Mouse (Mus musculus) liver, embryonic 14.5 days (tissue): ENCODE data around the gene Zfp819. TPM values are rescaled to one million over a fixed set of nuclear protein-coding genes. Genes with fewer than 3 reads are reported as not detected.
"Not testable (repeated sequence)": the region's sequence is repeated elsewhere in the genome, so short reads cannot be mapped to it uniquely, and the experiment has no call there.

Source experiments
- ATAC-seq: fragments of 200-750 bp; cut with Nextera tagmentation; 2 replicates; pipeline ENCODE4 v1.8.0; 2017; ENCODE audit warnings: moderate number of reproducible peaks, mild to moderate bottlenecking, moderate library complexity; ENCODE audit not compliant: insufficient read depth
- DNase-seq, 3 experiments: peaks; one replicate each; pipeline ENCODE4 v3.0.0-alpha.2; 2012 to 2013; ENCODE audit warnings: low read depth in 3 of 3, low spot score in 3 of 3
- H3K27ac ChIP-seq: fragments of 300-500 bp; sonication (generic); 2 replicates; pipeline ENCODE4 v1.5.1; 2014; ENCODE audit warnings: moderate library complexity, mild to moderate bottlenecking, control low read depth, inconsistent platforms
- H3K27me3 ChIP-seq: fragments of 300-500 bp; sonication (generic); 2 replicates; pipeline ENCODE4 v1.6.1; 2014; ENCODE audit warnings: mild to moderate bottlenecking, low read length, moderate library complexity; ENCODE audit not compliant: control insufficient read depth, insufficient read depth
- H3K36me3 ChIP-seq: fragments of 300-500 bp; sonication (generic); replicated peaks from 2 replicates; pipeline ENCODE4 v1.6.1; 2014; ENCODE audit warnings: low read depth; ENCODE audit not compliant: control insufficient read depth, insufficient read depth
- H3K4me1 ChIP-seq, 2 experiments: fragments of 200-500 bp in 1 of 2; fragments of 300-500 bp in 1 of 2; sonication (generic) in 1 of 2; replicated peaks; 2 replicates each; pipeline ENCODE4 v1.6.1; 2012 to 2014; ENCODE audit warnings: antibody characterized with exemption in 1 of 2, inconsistent platforms in 1 of 2, low read length in 1 of 2; ENCODE audit not compliant: control insufficient read depth in 2 of 2, insufficient read depth in 2 of 2
- H3K4me2 ChIP-seq: fragments of 300-500 bp; sonication (generic); 2 replicates; pipeline ENCODE4 v1.6.1; 2014; ENCODE audit warnings: low read depth, mild to moderate bottlenecking, control low read depth, moderate library complexity
- H3K4me3 ChIP-seq, 2 experiments: fragments of 200-500 bp in 1 of 2; fragments of 300-500 bp in 1 of 2; sonication (generic) in 1 of 2; 2 replicates each; pipeline ENCODE4 v1.5.1; 2012 to 2014; ENCODE audit warnings: low read depth in 2 of 2, low read length in 2 of 2, mild to moderate bottlenecking in 2 of 2, control low read depth in 1 of 2, inconsistent platforms in 1 of 2, moderate library complexity in 1 of 2; ENCODE audit not compliant: insufficient read depth in 1 of 2
- H3K9ac ChIP-seq: fragments of 300-500 bp; sonication (generic); replicated peaks from 2 replicates; pipeline ENCODE4 v1.6.1; 2014; ENCODE audit warnings: mild to moderate bottlenecking, control low read depth, moderate library complexity
- H3K9me3 ChIP-seq: fragments of 300-500 bp; sonication (generic); 2 replicates; pipeline ENCODE4 v1.6.1; 2016; ENCODE audit warnings: low read length, mixed read lengths; ENCODE audit not compliant: control insufficient read depth
- CTCF ChIP-seq: IDR thresholded peaks from 2 replicates; pipeline ENCODE4 v1.5.1; 2016; ENCODE audit warnings: antibody characterized with exemption, low read depth, control low read depth
- EP300 ChIP-seq: IDR thresholded peaks from 2 replicates; pipeline ENCODE4 v1.6.1; 2016; ENCODE audit warnings: antibody characterized with exemption, low read depth
- WGBS: fragments of 180-500 bp; shearing (Covaris S2); extraction: QIAGEN DNeasy Blood & Tissue Kit; methylation state at CpG from one replicate; pipeline ENCODE4 v1.1.7; 2014; ENCODE audit not compliant: insufficient replicate concordance; 5-methylcytosine and 5-hydroxymethylcytosine counted together
- polyA plus RNA-seq, 2 experiments: library from polyadenylated mRNA; depleted of rRNA in 1 of 2; stranded (reverse) in 1 of 2; unstranded in 1 of 2; fragments of >200 nt; fragmentation: Nextera tagmentation in 1 of 2; extraction: Ambion mirVana in 1 of 2; gene quantifications; 2 replicates each; pipeline versions ENCODE4 v1.2.1 to v1.2.3; 2012 to 2014

The Zfp819 gene
- polyA plus RNA-seq, 2 experiments: 0.07 TPM; not detected in 1

DNA sequence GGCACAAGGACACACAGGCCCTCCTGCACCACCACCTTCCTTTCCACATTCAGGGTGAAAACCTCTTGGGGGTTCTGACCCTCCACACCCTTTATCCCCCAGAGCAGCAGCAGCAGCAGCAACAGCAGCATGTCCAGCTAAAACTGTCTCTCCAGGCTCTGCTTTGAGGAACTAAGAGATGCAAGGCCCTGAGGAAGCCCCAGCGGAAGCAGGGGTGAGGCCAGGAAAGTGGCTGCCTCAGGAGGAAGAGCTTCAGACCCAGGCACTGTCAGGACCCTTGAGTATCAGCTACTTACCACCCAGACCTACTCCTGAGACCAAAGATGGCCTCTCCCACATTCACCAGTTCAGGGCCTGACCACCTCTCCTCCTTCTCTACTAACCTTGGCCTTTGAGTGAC, 53.0 kb downstream of the Zfp819 start, which contains the start of gene Siglece:
Siglece (minus strand) TSS at position 160 of the 400 bp plus-strand sequence.
- H3K4me1 ChIP-seq: no peaks in the 10 kb centered on the region
- 16% methylated on average over 1 of the region's 1 CpGs for WGBS
- no peaks in the 10 kb centered on the region for H3K36me3 ChIP-seq
- ATAC-seq (no peak), DNase-seq (no peak)
- H3K9ac ChIP-seq: no peak within 1 kb of the TSS
- TF ChIP-seq CTCF: no peak
- TF ChIP-seq EP300: no peak
- no peak within 1 kb of the TSS for H3K4me3 ChIP-seq
- H3K27ac ChIP-seq: no peak within 1 kb of the TSS
- H3K4me2 ChIP-seq: no peak within 1 kb of the TSS
- no peaks in the 10 kb centered on the region for H3K27me3 ChIP-seq
- no peaks in the 10 kb centered on the region for H3K9me3 ChIP-seq

- no peak for ATAC-seq
- TF ChIP-seq CTCF (no peak), EP300 (no peak)
- H3K9me3 ChIP-seq: no peaks in the 10 kb centered on the region
- H3K4me3 ChIP-seq: no peak overlapping the region
- no peak for DNase-seq
- no peak overlapping the region for H3K4me2 ChIP-seq
- H3K27ac ChIP-seq: no peak overlapping the region
- no peaks in the 10 kb centered on the region for H3K36me3 ChIP-seq
- no peaks in the 10 kb centered on the region for H3K4me1 ChIP-seq
- H3K27me3 ChIP-seq: no peaks in the 10 kb centered on the region
- 61% methylated on average over 1 of the region's 1 CpGs for WGBS
- H3K9ac ChIP-seq: no peak overlapping the region
Observed at GRCm38 (mm10) chr7:43662804-43663203, 55.8 kb downstream of the Zfp819 start.

DNA sequence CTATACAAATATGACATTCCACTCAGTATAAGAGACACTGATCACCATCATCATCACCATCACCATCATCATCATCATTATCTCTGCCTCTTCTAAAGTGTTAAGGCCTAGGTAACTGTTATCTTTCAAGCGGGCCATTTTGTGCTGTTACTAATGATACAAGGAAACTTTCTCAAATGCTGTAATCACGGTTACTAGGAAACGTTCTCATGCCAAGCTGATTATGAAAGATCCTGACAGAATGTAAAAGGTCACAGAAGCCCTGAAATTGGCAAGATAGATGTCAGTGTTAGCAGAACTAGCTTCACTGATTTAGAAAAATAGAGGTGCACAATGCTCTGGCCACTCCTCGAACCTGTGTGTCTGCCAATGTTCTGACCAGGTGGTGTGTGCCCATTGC, 60.3 kb downstream of the Zfp819 start:
- H3K27me3 ChIP-seq, H3K4me2 ChIP-seq, DNase-seq, H3K4me3 ChIP-seq, H3K9ac ChIP-seq, H3K9me3 ChIP-seq, H3K27ac ChIP-seq, H3K36me3 ChIP-seq, H3K4me1 ChIP-seq, ATAC-seq: not testable (repeated sequence)
- WGBS: 60% methylated on average over 4 of the region's 4 CpGs

Other genes starting within 250 kb of the Zfp819 start
- gene Siglecg, start 199.0 kb upstream of the Zfp819 start, polyA plus RNA-seq (2012; rRNA removed): 0.64 and 0.69 TPM in 2 replicates
- 0.24 and 0.38 TPM in 2 replicates for gene Siglecg, start 199.0 kb upstream of the Zfp819 start, polyA plus RNA-seq (2014; fragmentation: Nextera tagmentation; extraction: Ambion mirVana)
- gene Lim2, start 179.5 kb upstream of the Zfp819 start, polyA plus RNA-seq (2012; rRNA removed): 0.07 TPM in 1 of 2 replicates, not detected in the other
- 0.06 and 0.08 TPM in 2 replicates for gene Lim2, start 179.5 kb upstream of the Zfp819 start, polyA plus RNA-seq (2014; fragmentation: Nextera tagmentation; extraction: Ambion mirVana)
- gene Nkg7, start 170.1 kb upstream of the Zfp819 start, polyA plus RNA-seq (2012; rRNA removed): 3.1 and 4.3 TPM in 2 replicates
- 10.2 and 13.2 TPM in 2 replicates for gene Nkg7, start 170.1 kb upstream of the Zfp819 start, polyA plus RNA-seq (2014; fragmentation: Nextera tagmentation; extraction: Ambion mirVana)
- gene Cldnd2, start 166.4 kb upstream of the Zfp819 start, polyA plus RNA-seq (2012; rRNA removed): not detected in 2 replicates
- not detected in 2 replicates for gene Cldnd2, start 166.4 kb upstream of the Zfp819 start, polyA plus RNA-seq (2014; fragmentation: Nextera tagmentation; extraction: Ambion mirVana)
- gene Etfb, start 163.1 kb upstream of the Zfp819 start, polyA plus RNA-seq (2012; rRNA removed): 79.1 and 116 TPM in 2 replicates
- gene Etfb, start 163.1 kb upstream of the Zfp819 start, polyA plus RNA-seq (2014; fragmentation: Nextera tagmentation; extraction: Ambion mirVana): 261 and 265 TPM in 2 replicates
- 0.19 and 0.26 TPM in 2 replicates for gene Gm45233, start 163.0 kb upstream of the Zfp819 start, polyA plus RNA-seq (2012; rRNA removed)
- gene Gm45233, start 163.0 kb upstream of the Zfp819 start, polyA plus RNA-seq (2014; fragmentation: Nextera tagmentation; extraction: Ambion mirVana): not detected in 2 replicates
- 0.48 and 0.77 TPM in 2 replicates for gene Vsig10l, start 144.0 kb upstream of the Zfp819 start, polyA plus RNA-seq (2012; rRNA removed)
- 0.27 and 0.52 TPM in 2 replicates for gene Vsig10l, start 144.0 kb upstream of the Zfp819 start, polyA plus RNA-seq (2014; fragmentation: Nextera tagmentation; extraction: Ambion mirVana)
- gene Iglon5, start 117.1 kb upstream of the Zfp819 start, polyA plus RNA-seq (2012; rRNA removed): 0.07 and 0.12 TPM in 2 replicates
- gene Iglon5, start 117.1 kb upstream of the Zfp819 start, polyA plus RNA-seq (2014; fragmentation: Nextera tagmentation; extraction: Ambion mirVana): not detected in 2 replicates
- not detected in 2 replicates for gene 4931406B18Rik, start 101.2 kb upstream of the Zfp819 start, polyA plus RNA-seq (2012; rRNA removed)
- not detected in 2 replicates for gene 4931406B18Rik, start 101.2 kb upstream of the Zfp819 start, polyA plus RNA-seq (2014; fragmentation: Nextera tagmentation; extraction: Ambion mirVana)
- 0.95 and 1.4 TPM in 2 replicates for gene Cd33, start 62.7 kb upstream of the Zfp819 start, polyA plus RNA-seq (2012; rRNA removed)
- gene Cd33, start 62.7 kb upstream of the Zfp819 start, polyA plus RNA-seq (2014; fragmentation: Nextera tagmentation; extraction: Ambion mirVana): 1.5 and 1.9 TPM in 2 replicates
- gene Zfp658, start 44.9 kb upstream of the Zfp819 start, polyA plus RNA-seq (2012; rRNA removed): 0.18 and 0.33 TPM in 2 replicates
- 0.15 and 0.25 TPM in 2 replicates for gene Zfp658, start 44.9 kb upstream of the Zfp819 start, polyA plus RNA-seq (2014; fragmentation: Nextera tagmentation; extraction: Ambion mirVana)
- 0.56 and 0.87 TPM in 2 replicates for gene Zfp719, start 27.6 kb upstream of the Zfp819 start, polyA plus RNA-seq (2012; rRNA removed)
- gene Zfp719, start 27.6 kb upstream of the Zfp819 start, polyA plus RNA-seq (2014; fragmentation: Nextera tagmentation; extraction: Ambion mirVana): 1.6 and 1.7 TPM in 2 replicates
- gene Ceacam18, start 27.5 kb downstream of the Zfp819 start, polyA plus RNA-seq (2012; rRNA removed): not detected in 2 replicates
- 0.08 TPM in 1 of 2 replicates, not detected in the other for gene Ceacam18, start 27.5 kb downstream of the Zfp819 start, polyA plus RNA-seq (2014; fragmentation: Nextera tagmentation; extraction: Ambion mirVana)
- 1.5 and 1.6 TPM in 2 replicates for gene Siglece, start 53.0 kb downstream of the Zfp819 start, polyA plus RNA-seq (2012; rRNA removed)
- gene Siglece, start 53.0 kb downstream of the Zfp819 start, polyA plus RNA-seq (2014; fragmentation: Nextera tagmentation; extraction: Ambion mirVana): 1.1 and 2.0 TPM in 2 replicates
- gene Ctu1, start 64.8 kb downstream of the Zfp819 start, polyA plus RNA-seq (2012; rRNA removed): 3.1 and 3.2 TPM in 2 replicates
- gene Ctu1, start 64.8 kb downstream of the Zfp819 start, polyA plus RNA-seq (2014; fragmentation: Nextera tagmentation; extraction: Ambion mirVana): 2.2 TPM in 2 replicates
- 0.04 and 0.05 TPM in 2 replicates for gene Klk14, start 83.2 kb downstream of the Zfp819 start, polyA plus RNA-seq (2012; rRNA removed)
- not detected in 2 replicates for gene Klk14, start 83.2 kb downstream of the Zfp819 start, polyA plus RNA-seq (2014; fragmentation: Nextera tagmentation; extraction: Ambion mirVana)
- gene Klk13, start 105.4 kb downstream of the Zfp819 start, polyA plus RNA-seq (2012; rRNA removed): 0.02 and 0.04 TPM in 2 replicates
- gene Klk13, start 105.4 kb downstream of the Zfp819 start, polyA plus RNA-seq (2014; fragmentation: Nextera tagmentation; extraction: Ambion mirVana): 0.06 TPM in 1 of 2 replicates, not detected in the other
- gene Klk12, start 161.7 kb downstream of the Zfp819 start, polyA plus RNA-seq (2012; rRNA removed): not detected in 2 replicates
- gene Klk12, start 161.7 kb downstream of the Zfp819 start, polyA plus RNA-seq (2014; fragmentation: Nextera tagmentation; extraction: Ambion mirVana): not detected in 2 replicates
- not detected in 2 replicates for gene Klk11, start 167.4 kb downstream of the Zfp819 start, polyA plus RNA-seq (2012; rRNA removed)
- gene Klk11, start 167.4 kb downstream of the Zfp819 start, polyA plus RNA-seq (2014; fragmentation: Nextera tagmentation; extraction: Ambion mirVana): not detected in 2 replicates
- 0.02 and 0.10 TPM in 2 replicates for gene Klk10, start 173.9 kb downstream of the Zfp819 start, polyA plus RNA-seq (2012; rRNA removed)
- gene Klk10, start 173.9 kb downstream of the Zfp819 start, polyA plus RNA-seq (2014; fragmentation: Nextera tagmentation; extraction: Ambion mirVana): not detected in 2 replicates
- not detected in 2 replicates for gene Klk9, start 184.7 kb downstream of the Zfp819 start, polyA plus RNA-seq (2012; rRNA removed)
- not detected in 2 replicates for gene Klk9, start 184.7 kb downstream of the Zfp819 start, polyA plus RNA-seq (2014; fragmentation: Nextera tagmentation; extraction: Ambion mirVana)
- 4.6 and 5.0 TPM in 2 replicates for gene Klk8, start 190.4 kb downstream of the Zfp819 start, polyA plus RNA-seq (2012; rRNA removed)
- 8.4 and 10.0 TPM in 2 replicates for gene Klk8, start 190.4 kb downstream of the Zfp819 start, polyA plus RNA-seq (2014; fragmentation: Nextera tagmentation; extraction: Ambion mirVana)
- gene Klk7, start 204.1 kb downstream of the Zfp819 start, polyA plus RNA-seq (2012; rRNA removed): 0.02 TPM in 1 of 2 replicates, not detected in the other
- not detected in 2 replicates for gene Klk7, start 204.1 kb downstream of the Zfp819 start, polyA plus RNA-seq (2014; fragmentation: Nextera tagmentation; extraction: Ambion mirVana)
- not detected in 2 replicates for gene Klk6, start 217.3 kb downstream of the Zfp819 start, polyA plus RNA-seq (2012; rRNA removed)
- gene Klk6, start 217.3 kb downstream of the Zfp819 start, polyA plus RNA-seq (2014; fragmentation: Nextera tagmentation; extraction: Ambion mirVana): not detected in 2 replicates
- not detected in 2 replicates for gene Klk5, start 234.8 kb downstream of the Zfp819 start, polyA plus RNA-seq (2012; rRNA removed)
- gene Klk5, start 234.8 kb downstream of the Zfp819 start, polyA plus RNA-seq (2014; fragmentation: Nextera tagmentation; extraction: Ambion mirVana): not detected in 2 replicates